Mouse (Mus musculus) ES-Bruce4 (cell line): Measurements from ENCODE around the gene Glrx5.

Source experiments
- EP300 ChIP-seq: IDR thresholded peaks from 2 replicates; pipeline ENCODE4 v1.6.1; 2011; ENCODE audit warnings: low read depth, low read length; ENCODE audit not compliant: insufficient read depth
- POLR2A ChIP-seq: IDR thresholded peaks from one replicate; pipeline ENCODE4 v1.8.1; 2011; ENCODE audit warnings: low read length; ENCODE audit not compliant: insufficient read depth

DNA sequence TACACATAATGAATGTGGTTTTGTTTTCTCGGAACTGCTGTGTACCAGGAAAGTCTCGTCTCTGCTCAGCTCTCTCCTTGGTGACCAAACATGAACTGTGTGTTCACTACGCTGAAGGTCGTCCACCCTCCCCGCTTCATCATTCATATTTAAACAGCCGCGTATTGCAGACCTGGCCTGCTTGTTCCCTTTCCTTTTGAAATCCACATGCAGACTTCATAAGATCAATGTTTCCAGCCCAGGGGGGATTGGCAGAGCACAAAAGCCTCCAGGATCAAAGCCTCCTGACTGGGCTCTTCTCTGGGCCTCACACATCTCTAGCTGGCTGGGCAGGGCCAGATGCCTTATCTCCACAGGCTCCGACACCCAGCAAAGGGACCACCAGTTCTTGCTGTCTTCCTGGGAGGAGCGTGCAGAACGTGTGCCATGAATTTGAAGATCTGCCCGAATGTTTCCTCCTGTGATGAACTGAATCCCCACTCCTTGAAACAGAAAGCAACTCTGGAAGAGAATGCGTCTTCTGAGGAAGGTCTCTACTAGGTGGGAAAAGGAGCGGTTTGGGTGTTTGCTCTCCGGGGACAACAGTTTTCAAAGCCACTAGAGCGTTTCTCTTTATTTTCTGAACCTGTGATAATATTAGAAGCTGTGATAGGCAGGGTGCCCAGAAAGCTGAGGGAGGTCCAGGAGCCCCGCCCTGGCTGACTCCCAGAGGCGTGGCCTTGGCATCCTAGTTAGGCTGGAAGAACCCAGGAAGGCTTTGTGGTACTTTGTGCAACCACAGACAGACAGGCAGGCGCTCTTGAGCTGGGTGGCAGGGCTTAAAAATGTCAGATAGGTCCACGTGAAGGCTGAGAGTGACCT, 12.9 kb upstream of the Glrx5 start:
- no peak for TF ChIP-seq EP300
- TF ChIP-seq POLR2A, result no peak
